Mouse (Mus musculus): ENCODE measurements around the gene Rer1.

DNA sequence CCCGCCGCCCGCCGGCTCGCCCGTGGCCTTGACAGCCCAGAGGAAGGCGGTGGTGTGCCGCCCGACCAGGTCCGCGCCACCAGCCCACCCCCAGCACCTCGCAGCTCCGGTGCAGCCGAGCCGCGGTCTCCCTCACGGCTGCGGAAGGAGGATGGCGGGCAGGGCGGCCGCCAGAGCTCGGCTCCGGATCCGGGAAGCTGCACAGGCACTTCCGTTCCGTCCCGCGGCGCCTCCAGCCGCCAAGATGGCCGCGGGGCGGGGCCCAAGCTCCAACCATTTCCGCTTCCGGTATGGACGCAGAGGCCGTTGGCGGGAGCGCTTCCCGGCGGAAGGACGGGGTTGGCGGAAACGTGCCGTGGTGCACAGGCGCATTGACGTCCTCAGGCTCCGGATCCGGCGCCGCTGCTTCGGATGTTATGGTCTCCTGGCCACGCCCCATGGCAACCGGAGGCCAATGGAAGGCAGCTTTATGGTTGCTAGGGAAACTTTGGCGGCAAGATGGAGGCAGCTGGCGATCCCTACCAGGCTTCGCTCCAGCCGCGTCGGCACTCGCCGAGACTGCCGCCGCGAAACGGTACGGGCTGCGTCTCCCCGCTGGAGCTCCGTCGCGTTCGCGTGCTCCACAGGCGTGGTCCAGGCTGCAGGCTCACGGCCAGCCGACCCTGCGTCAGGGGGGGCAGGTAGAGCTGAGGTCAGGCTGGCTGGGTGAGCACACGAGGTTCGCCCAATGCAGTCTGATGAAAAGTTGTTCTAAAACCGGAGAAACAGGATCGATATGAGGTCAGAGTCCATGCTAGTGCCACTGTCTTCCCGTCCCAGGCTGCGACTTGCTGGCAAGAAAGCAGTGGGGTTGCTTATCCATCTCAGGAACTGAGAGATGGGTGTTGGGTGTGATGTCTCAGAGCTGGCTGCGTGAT lies at the start of gene Rer1, which contains the start of gene Morn1:
- no peak for TF ChIP-seq USF1 (IDR thresholded peaks at IDR 0.05; ENCODE audit: low read depth)
- no peak for TF ChIP-seq CTCF (IDR thresholded peaks at IDR 0.05; ENCODE audit: control insufficient read depth, insufficient read depth, insufficient read length)
- TF ChIP-seq MYOG (IDR thresholded peaks at IDR 0.05; ENCODE audit: control insufficient read depth, extremely low read depth, insufficient read length), result no peak
- no peak for TF ChIP-seq FOSL1 (IDR thresholded peaks at IDR 0.05; ENCODE audit: insufficient read depth, low read length, poor library complexity, severe bottlenecking)
- no peak for TF ChIP-seq CEBPB (IDR thresholded peaks at IDR 0.05; ENCODE audit: low read depth)
- TF ChIP-seq MAX (IDR thresholded peaks at IDR 0.05), result peak; percentile 66
